Mouse (Mus musculus) liver, adult 2 months (tissue): ENCODE data around the gene Ntn4.
"Not testable (repeated sequence)": the region's sequence is repeated elsewhere in the genome, so short reads cannot be mapped to it uniquely, and the experiment has no call there.

Experiments
- CTCF ChIP-seq: fragments of 200-500 bp; IDR thresholded peaks from 2 replicates; pipeline ENCODE4 v1.5.1; 2011; ENCODE audit warnings: low read depth, low read length, control low read depth
- POLR2A ChIP-seq: fragments of 200-500 bp; IDR thresholded peaks from 2 replicates; pipeline ENCODE4 v1.6.1; 2011; ENCODE audit warnings: low read length, control low read depth; ENCODE audit not compliant: insufficient read depth; ENCODE audit errors: extremely low read depth

DNA sequence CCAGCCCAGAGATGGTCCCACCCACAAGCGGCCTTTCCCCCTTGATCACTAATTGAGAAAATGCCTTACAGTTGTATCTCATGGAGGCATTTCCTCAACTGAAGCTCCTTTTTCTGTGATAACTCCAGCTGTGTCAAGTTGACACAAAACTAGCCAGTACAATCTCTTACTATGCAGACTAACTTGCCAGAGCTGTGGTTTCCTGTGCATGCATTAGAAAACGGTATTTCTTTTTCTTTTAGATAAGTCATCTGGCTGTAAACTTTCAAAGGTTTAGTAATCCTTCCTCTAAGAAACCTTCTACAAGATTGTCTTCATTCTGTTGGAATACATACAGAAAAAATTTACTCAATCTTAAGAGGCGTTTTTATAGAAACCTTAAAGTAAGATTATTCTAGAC lies 44.9 kb downstream of the Ntn4 start:
- TF ChIP-seq POLR2A, CTCF: not testable (repeated sequence)
